Mouse (Mus musculus) embryo, embryonic 10 days (tissue): ENCODE measurements around the gene Cd44.

Source experiments
- DNase-seq: peaks from one replicate; pipeline ENCODE4 v3.0.0-alpha.2; 2015; ENCODE audit warnings: low spot score

Gene Cd44

GRCm38 (mm10) chr2:102820225-102820711, 81.2 kb downstream of the Cd44 start:
- peak; percentile 45 for DNase-seq

- DNase-seq = no peak
These were observed 86.1 kb downstream of the Cd44 start for GRCm38 (mm10) chr2:102815289-102815809.

GRCm38 (mm10) chr2:102812756-102813155, 88.7 kb downstream of the Cd44 start:
- no peak for DNase-seq

- DNase-seq = no peak
These were observed 92.0 kb downstream of the Cd44 start for GRCm38 (mm10) chr2:102809436-102809835.

- DNase-seq = no peak
These were observed 93.8 kb downstream of the Cd44 start for GRCm38 (mm10) chr2:102807633-102808032.

GRCm38 (mm10) chr2:102805761-102806496, 95.5 kb downstream of the Cd44 start:
- DNase-seq = no peak

- DNase-seq = no peak
These were observed 96.2 kb downstream of the Cd44 start for GRCm38 (mm10) chr2:102805283-102805682.

- DNase-seq = peak; percentile 50
These were observed 97.4 kb downstream of the Cd44 start for GRCm38 (mm10) chr2:102804109-102804508.

GRCm38 (mm10) chr2:102801899-102802298, 99.6 kb downstream of the Cd44 start:
- no peak for DNase-seq

GRCm38 (mm10) chr2:102798149-102798548, 103.3 kb downstream of the Cd44 start:
- no peak for DNase-seq

GRCm38 (mm10) chr2:102795034-102795433, 106.4 kb downstream of the Cd44 start:
- DNase-seq = no peak

GRCm38 (mm10) chr2:102792804-102793203, 108.7 kb downstream of the Cd44 start:
- no peak for DNase-seq

GRCm38 (mm10) chr2:102791641-102792040, 109.8 kb downstream of the Cd44 start:
- DNase-seq = no peak

GRCm38 (mm10) chr2:102785696-102786095, 115.8 kb downstream of the Cd44 start:
- no peak for DNase-seq

- DNase-seq = no peak
These were observed 118.7 kb downstream of the Cd44 start for GRCm38 (mm10) chr2:102782751-102783150.

- DNase-seq = no peak
These were observed 123.3 kb downstream of the Cd44 start for GRCm38 (mm10) chr2:102778208-102778607.

GRCm38 (mm10) chr2:102775561-102775960, 125.9 kb downstream of the Cd44 start:
- no peak for DNase-seq

- DNase-seq = no peak
These were observed 126.8 kb downstream of the Cd44 start for GRCm38 (mm10) chr2:102774700-102775099.

GRCm38 (mm10) chr2:102772276-102772675, 129.2 kb downstream of the Cd44 start:
- DNase-seq = no peak

- no peak for DNase-seq
These were observed 130.2 kb downstream of the Cd44 start for GRCm38 (mm10) chr2:102771304-102771703.

- DNase-seq = no peak
These were observed 133.2 kb downstream of the Cd44 start for GRCm38 (mm10) chr2:102768267-102768666.

- DNase-seq = no peak
These were observed 136.7 kb downstream of the Cd44 start for GRCm38 (mm10) chr2:102764602-102765374.

- no peak for DNase-seq
These were observed 137.5 kb downstream of the Cd44 start for GRCm38 (mm10) chr2:102763991-102764390.
